Mouse (Mus musculus) spleen, postnatal 10 days (tissue): Measurements from ENCODE around the gene Coq8b.

Experiments used
- DNase-seq, 2 experiments: peaks; one replicate each; pipeline ENCODE4 v3.0.0; 2021 to 2022; ENCODE audit warnings: low spot score in 2 of 2

Coq8b gene

GRCm38 (mm10) chr7:27232781-27233281, at the start of gene Coq8b:
Gene Coq8b (plus strand): TSS chr7:27233023.
- DNase-seq, result peak; percentile 81 to 94

GRCm38 (mm10) chr7:27184964-27185363, 47.9 kb upstream of the Coq8b start:
- peak in 1 of 2 experiments; percentile 66 for DNase-seq

GRCm38 (mm10) chr7:27185986-27186385, 46.8 kb upstream of the Coq8b start:
- DNase-seq, result no peak

GRCm38 (mm10) chr7:27189271-27189931, 43.4 kb upstream of the Coq8b start:
- DNase-seq, result peak in 1 of 2 experiments; percentile 37

GRCm38 (mm10) chr7:27192434-27192833, 40.4 kb upstream of the Coq8b start:
- DNase-seq, result no peak

- DNase-seq, result no peak
Measured at GRCm38 (mm10) chr7:27193731-27194130, 39.1 kb upstream of the Coq8b start.

GRCm38 (mm10) chr7:27195681-27196611, 36.9 kb upstream of the Coq8b start, which contains the start of the genes BC024978 and Snrpa:
Gene BC024978 (plus strand): TSS chr7:27195781.
Gene Snrpa (minus strand): TSS chr7:27196271.
- DNase-seq, result peak; percentile 85 to 93

GRCm38 (mm10) chr7:27197136-27197535, 35.7 kb upstream of the Coq8b start:
- DNase-seq, result no peak

- DNase-seq, result no peak
Measured at GRCm38 (mm10) chr7:27197634-27198033, 35.2 kb upstream of the Coq8b start.

- no peak for DNase-seq
Measured at GRCm38 (mm10) chr7:27198355-27198754, 34.5 kb upstream of the Coq8b start.

GRCm38 (mm10) chr7:27198779-27199178, 34.0 kb upstream of the Coq8b start:
- DNase-seq, result no peak

GRCm38 (mm10) chr7:27203730-27204449, 28.9 kb upstream of the Coq8b start:
- no peak for DNase-seq

- DNase-seq, result no peak
Measured at GRCm38 (mm10) chr7:27212626-27213025, 20.2 kb upstream of the Coq8b start.

- DNase-seq, result no peak
Measured at GRCm38 (mm10) chr7:27218586-27218985, 14.2 kb upstream of the Coq8b start.

- DNase-seq, result no peak
Measured at GRCm38 (mm10) chr7:27219937-27220336, 12.9 kb upstream of the Coq8b start.

- no peak for DNase-seq
Measured at GRCm38 (mm10) chr7:27221939-27222338, 10.9 kb upstream of the Coq8b start.

- no peak for DNase-seq
Measured at GRCm38 (mm10) chr7:27222538-27222937, 10.3 kb upstream of the Coq8b start.

GRCm38 (mm10) chr7:27224877-27225575, 7.8 kb upstream of the Coq8b start:
- no peak for DNase-seq

- no peak for DNase-seq
Measured at GRCm38 (mm10) chr7:27227276-27227675, 5.5 kb upstream of the Coq8b start.

- DNase-seq, result no peak
Measured at GRCm38 (mm10) chr7:27227676-27228075, 5.1 kb upstream of the Coq8b start.

GRCm38 (mm10) chr7:27228281-27228821, 4.5 kb upstream of the Coq8b start, which contains the start of gene Itpkc:
Gene Itpkc (minus strand): TSS chr7:27228661.
- DNase-seq, result peak; percentile 87 to 93
